Mouse (Mus musculus) forebrain, embryonic 13.5 days (tissue): ENCODE measurements at regions not wholly inside any gene's neighbourhood (a gene's known extent, or its start where the extent isn't known, plus 50 kb on each side); places are given as distances from the start of the nearest gene placed in this dataset.

Experiments
- ATAC-seq: fragments of 200-750 bp; cut with Nextera tagmentation; 2 replicates; pipeline ENCODE4 v1.8.0; 2017
- H3K27ac ChIP-seq: fragments of 300-500 bp; sonication (generic); 2 replicates; pipeline ENCODE4 v1.5.1; 2015; ENCODE audit warnings: inconsistent platforms, mild to moderate bottlenecking, moderate library complexity
- H3K27me3 ChIP-seq: fragments of 300-500 bp; sonication (generic); 2 replicates; pipeline ENCODE4 v1.6.1; 2015; ENCODE audit warnings: mild to moderate bottlenecking, inconsistent platforms
- H3K36me3 ChIP-seq: fragments of 300-500 bp; sonication (generic); 2 replicates; pipeline ENCODE4 v1.6.1; 2015; ENCODE audit warnings: mild to moderate bottlenecking, inconsistent platforms; ENCODE audit not compliant: poor library complexity, severe bottlenecking
- H3K4me1 ChIP-seq: fragments of 300-500 bp; sonication (generic); 2 replicates; pipeline ENCODE4 v1.6.1; 2015; ENCODE audit warnings: inconsistent platforms
- H3K4me2 ChIP-seq: fragments of 300-500 bp; sonication (generic); 2 replicates; pipeline ENCODE4 v1.6.1; 2015; ENCODE audit warnings: inconsistent platforms, mild to moderate bottlenecking, moderate library complexity
- H3K4me3 ChIP-seq: fragments of 300-500 bp; sonication (generic); 2 replicates; pipeline ENCODE4 v1.5.1; 2015; ENCODE audit warnings: mild to moderate bottlenecking, inconsistent platforms
- H3K9ac ChIP-seq: fragments of 300-500 bp; sonication (generic); 2 replicates; pipeline ENCODE4 v1.6.1; 2015; ENCODE audit warnings: mild to moderate bottlenecking, inconsistent platforms
- H3K9me3 ChIP-seq: fragments of 300-500 bp; sonication (generic); replicated peaks from 2 replicates; pipeline ENCODE4 v1.6.1; 2016; ENCODE audit warnings: inconsistent platforms
- WGBS: fragments of 180-500 bp; shearing (Covaris S2); methylation state at CpG from one replicate; pipeline ENCODE4 v1.1.7; 2015; 5-methylcytosine and 5-hydroxymethylcytosine counted together

- Histone ChIP-seq H3K9ac (no peak overlapping the region), H3K36me3 (no peaks in the 10 kb centered on the region), H3K9me3 (no peaks in the 10 kb centered on the region), H3K27me3 (no peaks in the 10 kb centered on the region), H3K4me1 (no peaks in the 10 kb centered on the region), H3K27ac (no peak overlapping the region), H3K4me2 (no peak overlapping the region), H3K4me3 (no peak overlapping the region)
- ATAC-seq: no peak
These were observed 61.5 kb upstream of the Slc4a7 start for GRCm38 (mm10) chr14:14640557-14640956.

DNA sequence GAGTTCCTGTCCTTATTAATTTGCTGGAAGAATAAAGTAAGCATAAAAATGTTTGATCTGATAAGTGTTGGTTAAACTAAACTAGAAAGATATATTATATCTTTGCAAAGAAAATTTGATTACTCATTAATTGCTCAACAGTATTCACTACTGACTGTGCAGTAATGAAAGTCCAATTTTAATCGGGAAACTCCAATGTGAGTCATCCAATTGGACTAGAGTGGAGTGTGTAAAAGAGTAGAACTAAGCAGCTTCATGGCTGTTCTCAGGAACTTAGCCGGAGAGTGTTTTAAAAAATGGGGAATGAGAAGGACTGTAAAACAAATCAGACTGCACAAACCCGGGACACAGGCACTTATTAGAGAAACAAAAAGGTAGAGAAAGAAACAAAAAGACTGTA is 58.5 kb upstream of the Slc4a7 start:
- 82% methylated on average over 3 of the region's 3 CpGs for WGBS
- Histone ChIP-seq H3K27me3 (no peaks in the 10 kb centered on the region), H3K9me3 (no peaks in the 10 kb centered on the region), H3K36me3 (no peaks in the 10 kb centered on the region), H3K9ac (no peak overlapping the region), H3K27ac (no peak overlapping the region), H3K4me1 (no peaks in the 10 kb centered on the region), H3K4me2 (no peak overlapping the region), H3K4me3 (no peak overlapping the region)
- ATAC-seq: no peak

GRCm38 (mm10) chr14:14645084-14645483 is 57.0 kb upstream of the Slc4a7 start:
- no peak overlapping the region for H3K27ac ChIP-seq
- H3K9me3 ChIP-seq: no peaks in the 10 kb centered on the region
- ATAC-seq: no peak
- no peak overlapping the region for H3K4me3 ChIP-seq
- H3K36me3 ChIP-seq: no peaks in the 10 kb centered on the region
- no peak overlapping the region for H3K9ac ChIP-seq
- no peaks in the 10 kb centered on the region for H3K4me1 ChIP-seq
- no peaks in the 10 kb centered on the region for H3K27me3 ChIP-seq
- no peak overlapping the region for H3K4me2 ChIP-seq
- 67% methylated on average over 3 of the region's 3 CpGs for WGBS
